Mouse (Mus musculus) intestine, embryonic 14.5 days (tissue): ENCODE data around the gene Mlst8. TPM values are rescaled to one million over a fixed set of nuclear protein-coding genes. Genes with fewer than 3 reads are reported as not detected.
A peak's percentile ranks its signal among the peaks of the same experiment; 100 is the strongest.
"Not testable (repeated sequence)": the region's sequence is repeated elsewhere in the genome, so short reads cannot be mapped to it uniquely, and the experiment has no call there.

Source experiments
- ATAC-seq: fragments of 200-750 bp; cut with Nextera tagmentation; replicated peaks from 2 replicates; pipeline ENCODE4 v1.8.0; 2017; ENCODE audit warnings: low read depth, moderate number of reproducible peaks, moderate TSS enrichment, moderate library complexity; ENCODE audit not compliant: low FRiP score, low TSS enrichment
- DNase-seq: peaks from one replicate; pipeline ENCODE4 v3.0.0-alpha.2; 2018; ENCODE audit warnings: low spot score
- H3K27ac ChIP-seq: fragments of 300-500 bp; sonication (generic); 2 replicates; pipeline ENCODE4 v1.5.1; 2014; ENCODE audit warnings: low read depth, mild to moderate bottlenecking, control low read depth
- H3K27me3 ChIP-seq: fragments of 300-500 bp; sonication (generic); replicated peaks from 2 replicates; pipeline ENCODE4 v1.6.1; 2014; ENCODE audit warnings: low read length, control low read depth; ENCODE audit not compliant: control insufficient read depth, insufficient read depth
- H3K36me3 ChIP-seq: fragments of 300-500 bp; sonication (generic); 2 replicates; pipeline ENCODE4 v1.6.1; 2014; ENCODE audit warnings: low read length, control low read depth; ENCODE audit not compliant: control insufficient read depth, insufficient read depth
- H3K4me1 ChIP-seq: fragments of 300-500 bp; sonication (generic); replicated peaks from 2 replicates; pipeline ENCODE4 v1.6.1; 2014; ENCODE audit warnings: low read length, control low read depth, mixed read lengths; ENCODE audit not compliant: control insufficient read depth, insufficient read depth
- H3K4me2 ChIP-seq: fragments of 300-500 bp; sonication (generic); 2 replicates; pipeline ENCODE4 v1.6.1; 2014; ENCODE audit warnings: low read length
- H3K4me3 ChIP-seq: fragments of 300-500 bp; sonication (generic); 2 replicates; pipeline ENCODE4 v1.5.1; 2014; ENCODE audit warnings: low read depth, low read length, control low read depth, mixed read lengths
- H3K9ac ChIP-seq: fragments of 300-500 bp; sonication (generic); 2 replicates; pipeline ENCODE4 v1.6.1; 2014; ENCODE audit warnings: mild to moderate bottlenecking, low read length
- H3K9me3 ChIP-seq: fragments of 300-500 bp; sonication (generic); 2 replicates; pipeline ENCODE4 v1.6.1; 2016; ENCODE audit warnings: low read length, control low read depth; ENCODE audit not compliant: control insufficient read depth
- WGBS: fragments of 180-500 bp; shearing (Covaris S2); extraction: QIAGEN DNeasy Blood & Tissue Kit; methylation state at CpG from one replicate; pipeline ENCODE4 v1.1.7; 2014; 5-methylcytosine and 5-hydroxymethylcytosine counted together
- polyA plus RNA-seq: library from polyadenylated mRNA; unstranded; fragments of >200 nt; fragmentation: Nextera tagmentation; extraction: Ambion mirVana; gene quantifications from 2 replicates; pipeline ENCODE4 v1.2.1, GENCODE M21; 2014

The Mlst8 gene
- polyA plus RNA-seq, 1 experiment from 2014 or later = 32.3 TPM

GRCm38 (mm10) chr17:24463374-24464133, 15.3 kb downstream of the Mlst8 start:
- ATAC-seq (no peak), DNase-seq (no peak)

GRCm38 (mm10) chr17:24462932-24463331, 15.9 kb downstream of the Mlst8 start:
- no peak for DNase-seq
- no peak overlapping the region for H3K4me2 ChIP-seq
- no peaks in the 10 kb centered on the region for H3K36me3 ChIP-seq
- H3K4me3 ChIP-seq = no peak overlapping the region
- no peaks in the 10 kb centered on the region for H3K9me3 ChIP-seq
- no peaks in the 10 kb centered on the region for H3K4me1 ChIP-seq
- no peak for ATAC-seq
- H3K9ac ChIP-seq = no peak overlapping the region
- H3K27ac ChIP-seq = no peak overlapping the region
- WGBS = 96% methylated on average over 1 of the region's 1 CpGs
- H3K27me3 ChIP-seq = no peaks in the 10 kb centered on the region

More at GRCm38 (mm10) chr17:24463374-24464133, 15.3 kb downstream of the Mlst8 start:
- 53% methylated on average over 6 of the region's 6 CpGs for WGBS
- no peak overlapping the region for H3K4me2 ChIP-seq
- no peaks in the 10 kb centered on the region for H3K27me3 ChIP-seq
- no peaks in the 10 kb centered on the region for H3K4me1 ChIP-seq
- H3K4me3 ChIP-seq = no peak overlapping the region
- no peaks in the 10 kb centered on the region for H3K9me3 ChIP-seq
- H3K36me3 ChIP-seq = no peaks in the 10 kb centered on the region
- no peak overlapping the region for H3K27ac ChIP-seq
- no peak overlapping the region for H3K9ac ChIP-seq

DNA sequence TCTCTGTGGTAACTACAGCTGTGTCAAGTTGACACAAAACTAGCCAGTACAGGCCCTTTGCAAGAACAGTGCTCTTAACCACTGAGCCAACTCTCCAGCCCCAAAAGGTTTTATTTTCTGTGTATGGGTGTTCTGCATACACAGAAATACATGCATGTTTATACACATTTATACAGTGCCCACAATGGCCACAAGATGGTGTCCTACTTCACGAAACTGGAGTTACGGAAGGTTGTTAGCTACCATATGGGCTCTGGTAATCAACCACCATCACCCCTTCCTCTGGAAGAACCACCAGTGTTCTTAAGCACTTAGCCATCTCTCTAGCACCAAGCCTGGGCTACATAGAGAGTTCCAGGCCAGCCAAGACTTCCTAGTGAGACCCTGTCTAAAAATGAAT, 17.3 kb downstream of the Mlst8 start:
- Histone ChIP-seq H3K4me3 (no peak overlapping the region), H3K4me2 (no peak overlapping the region), H3K9me3 (no peaks in the 10 kb centered on the region), H3K27ac (no peak overlapping the region), H3K36me3 (no peaks in the 10 kb centered on the region), H3K9ac (no peak overlapping the region), H3K4me1 (no peaks in the 10 kb centered on the region), H3K27me3 (no peaks in the 10 kb centered on the region)
- WGBS = 79% methylated on average over 2 of the region's 2 CpGs
- DNase-seq (no peak), ATAC-seq (no peak)

DNA sequence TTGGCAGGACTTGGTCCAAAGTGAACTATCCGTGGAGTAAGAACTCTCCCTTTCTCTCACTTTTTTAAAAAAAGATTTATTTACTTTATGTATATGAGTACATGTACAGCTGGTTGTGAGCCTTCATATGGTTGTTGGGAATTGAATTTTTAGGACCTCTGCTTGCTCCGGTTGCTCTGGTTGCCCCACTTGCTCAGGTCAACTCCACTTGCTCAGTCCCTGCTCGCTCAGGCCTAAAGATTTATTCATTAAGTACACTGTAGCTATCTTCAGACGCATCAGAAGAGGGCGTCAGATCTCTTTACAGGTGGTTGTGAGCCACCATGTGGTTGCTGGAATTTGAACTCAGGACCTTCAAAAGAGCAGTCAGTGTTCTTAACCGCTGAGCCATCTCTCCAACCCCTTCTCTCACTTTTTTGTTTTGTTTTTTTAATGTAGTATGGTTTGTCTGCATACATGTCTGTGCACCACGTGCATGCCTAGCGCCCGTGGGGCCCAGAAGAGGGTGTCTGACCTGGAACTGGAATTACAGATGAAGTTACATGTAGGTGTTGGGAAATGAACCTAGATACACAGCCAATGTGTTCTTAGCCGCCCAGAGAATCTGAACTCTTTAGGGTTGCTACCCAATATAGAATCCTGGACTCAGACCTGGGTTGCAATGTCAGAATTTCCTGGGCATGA, 23.2 kb downstream of the Mlst8 start:
- DNase-seq, H3K27me3 ChIP-seq, H3K9ac ChIP-seq, H3K9me3 ChIP-seq, H3K4me1 ChIP-seq: not testable (repeated sequence)
- Histone ChIP-seq H3K4me3 (peak overlapping the region; percentile 90; the same call in 1 of the 2 replicates), H3K36me3 (peaks cover 16% of the 10 kb centered on the region), H3K27ac (0 out of 2 replicates have a peak overlapping the region, but pooled peaks have one; percentile 22), H3K4me2 (peak overlapping the region; percentile 79)
- peak; percentile 5 for ATAC-seq
- 52% methylated on average over 10 of the region's 10 CpGs for WGBS

GRCm38 (mm10) chr17:24454756-24455522, 23.9 kb downstream of the Mlst8 start:
- Histone ChIP-seq H3K9me3 (no peaks in the 10 kb centered on the region), H3K4me3 (peak overlapping the region; percentile 90), H3K36me3 (peaks cover 20% of the 10 kb centered on the region), H3K27me3 (no peaks in the 10 kb centered on the region), H3K9ac (peak overlapping the region; percentile 89), H3K4me1 (peaks cover 8% of the 10 kb centered on the region), H3K4me2 (peak overlapping the region; percentile 79), H3K27ac (peak overlapping the region; percentile 97)
- ATAC-seq (peak; percentile 93), DNase-seq (peak; percentile 100)
- under 1% methylated on average over 67 of the region's 67 CpGs for WGBS

DNA sequence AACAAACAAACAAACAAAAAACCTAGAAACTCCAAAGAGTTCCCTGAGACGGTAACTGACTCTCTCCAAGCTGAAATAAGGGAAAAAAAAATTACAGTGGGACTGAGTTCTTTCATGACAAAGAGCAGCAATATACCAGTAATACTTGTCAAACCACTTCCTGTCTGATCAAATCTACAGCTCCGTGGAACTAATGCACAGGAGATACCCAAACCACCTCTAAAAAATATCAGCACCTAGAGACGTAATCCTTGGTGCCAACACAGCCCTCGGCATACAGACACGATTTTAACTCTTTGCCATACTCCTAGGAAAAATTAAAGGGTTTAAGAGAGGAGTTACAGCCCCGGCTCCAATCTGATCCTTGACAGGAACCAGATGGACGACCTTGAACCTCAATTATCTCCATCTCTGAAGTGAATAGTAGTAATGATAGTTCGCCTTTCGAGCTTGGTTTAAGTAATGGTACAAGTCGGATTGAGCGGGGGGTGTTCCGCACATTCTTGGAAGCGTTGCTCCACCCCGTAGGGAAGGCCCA, 24.6 kb downstream of the Mlst8 start:
- H3K4me1 ChIP-seq = peaks cover 8% of the 10 kb centered on the region
- no peaks in the 10 kb centered on the region for H3K9me3 ChIP-seq
- no peaks in the 10 kb centered on the region for H3K27me3 ChIP-seq
- WGBS = 3% methylated on average over 14 of the region's 14 CpGs
- peak overlapping the region; percentile 97 for H3K27ac ChIP-seq
- H3K36me3 ChIP-seq = peaks cover 27% of the 10 kb centered on the region
- peak overlapping the region; percentile 90 for H3K4me3 ChIP-seq
- ATAC-seq (no peak; the same call in none of the 2 replicates), DNase-seq (no peak)
- H3K4me2 ChIP-seq = peak overlapping the region; percentile 79
- peak overlapping the region; percentile 89 for H3K9ac ChIP-seq

GRCm38 (mm10) chr17:24453372-24453771, 25.5 kb downstream of the Mlst8 start:
- Histone ChIP-seq H3K4me3 (no peak overlapping the region), H3K27me3 (no peaks in the 10 kb centered on the region), H3K4me2 (no peak overlapping the region), H3K9ac (no peak overlapping the region), H3K27ac (no peak overlapping the region), H3K9me3 (no peaks in the 10 kb centered on the region), H3K36me3 (peaks cover 36% of the 10 kb centered on the region), H3K4me1 (peaks cover 8% of the 10 kb centered on the region)
- WGBS = 74% methylated on average over 2 of the region's 2 CpGs
- ATAC-seq (no peak), DNase-seq (no peak)

DNA sequence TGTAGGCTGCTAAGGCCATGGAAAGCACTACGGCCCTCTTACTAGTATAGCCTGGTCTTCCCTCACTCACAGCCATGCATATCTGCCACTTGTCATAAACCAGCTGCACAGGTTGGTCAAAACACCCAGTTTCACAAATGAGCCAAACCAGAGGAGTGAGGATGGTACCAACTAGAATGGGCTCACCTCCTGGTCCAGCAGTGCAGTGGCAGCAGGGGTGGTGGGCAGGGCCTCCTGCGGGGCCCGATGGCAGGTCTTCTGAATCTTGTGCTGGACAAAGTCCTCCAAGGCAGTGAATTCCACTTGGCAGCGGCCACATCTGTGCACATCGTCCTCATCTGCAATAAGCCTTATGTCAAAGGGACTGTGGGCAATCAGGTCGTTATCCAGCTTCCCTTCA, 27.7 kb downstream of the Mlst8 start:
- Histone ChIP-seq H3K4me2 (no peak overlapping the region), H3K9ac (no peak overlapping the region), H3K36me3 (peaks cover 58% of the 10 kb centered on the region), H3K4me3 (no peak overlapping the region), H3K4me1 (peaks cover 8% of the 10 kb centered on the region), H3K27me3 (no peaks in the 10 kb centered on the region), H3K9me3 (no peaks in the 10 kb centered on the region), H3K27ac (no peak overlapping the region)
- WGBS = 93% methylated on average over 6 of the region's 6 CpGs
- DNase-seq (no peak), ATAC-seq (no peak)
